ENCODE assay signal across 8 mouse cellular contexts in the genomic region with DNA sequence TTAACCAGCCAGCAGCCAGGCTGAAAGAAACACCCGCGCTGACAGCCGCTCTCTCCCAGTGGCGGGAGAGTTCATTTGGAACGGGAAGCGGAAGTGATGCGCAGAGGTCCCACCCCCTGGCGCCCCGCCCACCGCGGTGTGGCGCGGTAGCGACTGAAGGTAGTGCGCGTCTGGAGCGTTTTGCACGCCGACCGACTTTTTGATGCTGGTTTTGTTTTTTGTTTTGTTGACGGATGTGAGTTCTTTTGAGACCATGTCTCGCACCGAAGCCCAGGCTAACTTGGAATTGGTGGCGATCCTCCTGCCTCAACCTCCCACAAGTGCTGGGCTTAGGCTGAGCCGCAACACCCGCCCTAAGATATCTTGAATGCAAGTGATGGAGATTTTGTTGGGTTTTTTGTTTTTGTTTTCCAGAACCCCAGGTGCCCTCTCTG. TPM values are rescaled to one million over a fixed set of nuclear protein-coding genes. Genes with fewer than 3 reads are reported as not detected.
DNase-seq lines count a peak whose midpoint lies in the region; ATAC-seq and TF ChIP-seq lines count a peak whose summit lies in the region.

A gene (minus strand): TSS at position 88 of the 434 bp plus-strand sequence.

- intact Hi-C loops in heart, adult 2 months (cut with DNase I) = loop anchor here (2.0 to 5.0 kb wide), 2 partner anchors 47 to 143 kb away; a partner anchor contains a TSS

- no peaks in the 10 kb centered on the region for H3K27me3 ChIP-seq in embryonic facial prominence, embryonic 13.5 days
- H3K27me3 ChIP-seq in heart, adult 2 months (ENCODE audit: control insufficient read depth, insufficient read depth, low read length) = no peaks in the 10 kb centered on the region
- no peaks in the 10 kb centered on the region for H3K27me3 ChIP-seq in limb, embryonic 14.5 days (ENCODE audit: control insufficient read depth, insufficient read depth, low read length)
- H3K27me3 ChIP-seq in midbrain, embryonic 16.5 days (ENCODE audit: control insufficient read depth, insufficient read depth, low read depth, low read length) = no peaks in the 10 kb centered on the region
- no peaks in the 10 kb centered on the region for H3K27me3 ChIP-seq in spleen, adult 2 months (ENCODE audit: control insufficient read depth, insufficient read depth, low read length)

- under 1% methylated on average over 26 of the region's 26 CpGs for WGBS in embryonic facial prominence, embryonic 13.5 days
- WGBS in heart, adult 2 months = under 1% methylated on average over 26 of the region's 26 CpGs
- under 1% methylated on average over 26 of the region's 26 CpGs for WGBS in limb, embryonic 14.5 days
- WGBS in midbrain, embryonic 16.5 days = under 1% methylated on average over 26 of the region's 26 CpGs
- 1% methylated on average over 26 of the region's 26 CpGs for WGBS in spleen, adult 2 months

- TF ChIP-seq CTCF in heart, adult 2 months (IDR thresholded peaks at IDR 0.05) = peak; percentile 28; the same call in 1 of the 2 replicates
- TF ChIP-seq CTCF in spleen, adult 2 months (IDR thresholded peaks at IDR 0.05; ENCODE audit: extremely low read depth, insufficient read depth, insufficient read length, insufficient replicate concordance) = no peak

- peak; percentile 93 for TF ChIP-seq POLR2A in heart, adult 2 months (IDR thresholded peaks at IDR 0.05; ENCODE audit: insufficient read depth, low read depth, low read length)
- TF ChIP-seq POLR2A in limb, embryonic 14.5 days (IDR thresholded peaks at IDR 0.05; ENCODE audit: borderline replicate concordance, extremely low read depth, insufficient read depth, insufficient read length) = peak; percentile 95
- peak; percentile 79; the same call in 1 of the 2 replicates for TF ChIP-seq POLR2A in spleen, adult 2 months (IDR thresholded peaks at IDR 0.05; ENCODE audit: low read depth, low read length)

- peak within 1 kb of the TSS; percentile 79 for H3K27ac ChIP-seq in embryonic facial prominence, embryonic 13.5 days
- peak within 1 kb of the TSS; percentile 75 for H3K27ac ChIP-seq in heart, adult 2 months
- peak within 1 kb of the TSS; percentile 62 for H3K27ac ChIP-seq in limb, embryonic 14.5 days (replicated peaks; ENCODE audit: low read depth, low read length)
- H3K27ac ChIP-seq in midbrain, embryonic 16.5 days (ENCODE audit: low read length) = peak within 1 kb of the TSS; percentile 93
- peak within 1 kb of the TSS; percentile 15; the same call in 1 of the 2 replicates for H3K27ac ChIP-seq in spleen, adult 2 months (ENCODE audit: insufficient read depth, low read length)

- H3K4me3 ChIP-seq in embryonic facial prominence, embryonic 13.5 days = peak within 1 kb of the TSS; percentile 72
- H3K4me3 ChIP-seq in heart, adult 2 months = peak within 1 kb of the TSS; percentile 83
- peak within 1 kb of the TSS; percentile 70 for H3K4me3 ChIP-seq in limb, embryonic 14.5 days (replicated peaks; ENCODE audit: low read length)
- peak within 1 kb of the TSS; percentile 65 for H3K4me3 ChIP-seq in midbrain, embryonic 16.5 days (ENCODE audit: low read depth, low read length)
- peak within 1 kb of the TSS; percentile 63 for H3K4me3 ChIP-seq in spleen, adult 2 months (ENCODE audit: extremely low read depth, insufficient read depth, insufficient read length)

- H3K79me2 ChIP-seq in heart, adult 2 months (replicated peaks; ENCODE audit: control insufficient read depth, insufficient read depth, low read length) = no peaks in the 10 kb centered on the region

- H3K9ac ChIP-seq in embryonic facial prominence, embryonic 13.5 days = peak within 1 kb of the TSS; percentile 79
- H3K9ac ChIP-seq in heart, adult 2 months (ENCODE audit: low read depth, low read length) = peak within 1 kb of the TSS; percentile 78
- peak within 1 kb of the TSS; percentile 68 for H3K9ac ChIP-seq in limb, embryonic 14.5 days (ENCODE audit: low read depth, low read length, severe bottlenecking)
- peak within 1 kb of the TSS; percentile 85 for H3K9ac ChIP-seq in midbrain, embryonic 16.5 days (ENCODE audit: low read depth, low read length)

- no peaks in the 10 kb centered on the region for H3K9me3 ChIP-seq in embryonic facial prominence, embryonic 13.5 days
- no peaks in the 10 kb centered on the region for H3K9me3 ChIP-seq in limb, embryonic 14.5 days (ENCODE audit: control insufficient read depth, low read length)
- H3K9me3 ChIP-seq in midbrain, embryonic 16.5 days (replicated peaks; ENCODE audit: control insufficient read depth, low read length, poor library complexity, severe bottlenecking) = no peaks in the 10 kb centered on the region

- peak; percentile 92 for DNase-seq in A20 (ENCODE audit: low read depth, low spot score)
- peak; percentile 62 to 71 for DNase-seq in adrenal gland, postnatal 4 days (ENCODE audit: low spot score in 2 of 2)
- peak; percentile 89 to 94 for DNase-seq in heart, adult 2 months
- DNase-seq in kidney, adult 8-10 months = peak; percentile 78 to 88
- peak; percentile 87 for DNase-seq in limb, embryonic 14.5 days (ENCODE audit: low spot score)
- peak; percentile 63 to 83 for DNase-seq in spleen, adult 2 months (ENCODE audit: low read depth in 1 of 2, low spot score in 2 of 2)

- H3K4me1 ChIP-seq in embryonic facial prominence, embryonic 13.5 days = peaks cover 13% of the 10 kb centered on the region
- H3K4me1 ChIP-seq in heart, adult 2 months (ENCODE audit: control insufficient read depth, insufficient read depth, low read length) = peaks cover 2% of the 10 kb centered on the region; the same call in 1 of the 2 replicates
- peaks cover 4% of the 10 kb centered on the region; the same call in 1 of the 2 replicates for H3K4me1 ChIP-seq in limb, embryonic 14.5 days (ENCODE audit: control insufficient read depth, insufficient read depth, low read length)
- H3K4me1 ChIP-seq in midbrain, embryonic 16.5 days (ENCODE audit: control insufficient read depth, insufficient read depth, low read length) = 0 out of 2 replicates have a peak, but pooled peaks cover 6% of the 10 kb centered on the region
- peaks cover 2% of the 10 kb centered on the region; the same call in 1 of the 2 replicates for H3K4me1 ChIP-seq in spleen, adult 2 months (ENCODE audit: control insufficient read depth, insufficient read depth, insufficient read length)

- H3K4me2 ChIP-seq in embryonic facial prominence, embryonic 13.5 days = peak within 1 kb of the TSS; percentile 88
- H3K4me2 ChIP-seq in limb, embryonic 14.5 days (replicated peaks; ENCODE audit: low read depth, low read length, severe bottlenecking) = peak within 1 kb of the TSS; percentile 89
- H3K4me2 ChIP-seq in midbrain, embryonic 16.5 days (ENCODE audit: low read length) = peak within 1 kb of the TSS; percentile 58

- TF ChIP-seq EP300 in heart, adult 2 months (IDR thresholded peaks at IDR 0.05; ENCODE audit: insufficient read depth, low read depth, low read length) = 0 out of 2 replicates have a peak, but pooled peaks have one; percentile 25

- ATAC-seq in embryonic facial prominence, embryonic 13.5 days (ENCODE audit: insufficient number of reproducible peaks, insufficient read depth, low FRiP score, low TSS enrichment, low read depth) = peak; percentile 76
- ATAC-seq in limb, embryonic 14.5 days (ENCODE audit: low FRiP score, low read depth) = peak; percentile 89
- ATAC-seq in midbrain, embryonic 16.5 days = peak; percentile 95

- H3K36me3 ChIP-seq in embryonic facial prominence, embryonic 13.5 days = peaks cover 21% of the 10 kb centered on the region; the same call in 1 of the 2 replicates
- no peaks in the 10 kb centered on the region for H3K36me3 ChIP-seq in heart, adult 2 months (ENCODE audit: control insufficient read depth, insufficient read depth, low read length)
- peaks cover 18% of the 10 kb centered on the region for H3K36me3 ChIP-seq in limb, embryonic 14.5 days (ENCODE audit: control insufficient read depth, insufficient read depth, low read length)
- no peaks in the 10 kb centered on the region for H3K36me3 ChIP-seq in midbrain, embryonic 16.5 days (ENCODE audit: control insufficient read depth, insufficient read depth, low read length)
- no peaks in the 10 kb centered on the region for H3K36me3 ChIP-seq in spleen, adult 2 months (ENCODE audit: control insufficient read depth, insufficient read depth, low read length)

RNA-seq across cellular contexts. Expression of the gene that starts here (rescaled TPM):
- 10 to 100 TPM; 14.9 to 18.6 TPM for total RNA-seq in adrenal gland, postnatal 4 days (2021)
- polyA plus RNA-seq in embryonic facial prominence, embryonic 13.5 days (2015; fragmentation: Nextera tagmentation; extraction: Ambion mirVana) = 43.1 and 44.6 TPM in 2 replicates
- 1 to 10 TPM; 2.3 TPM for total RNA-seq in heart, adult 2 months (2021)
- polyA plus RNA-seq in heart, adult 2 months (2012; rRNA removed) = 1.1 and 2.8 TPM in 2 replicates
- 27.4 and 32.5 TPM in 2 replicates for polyA plus RNA-seq in limb, embryonic 14.5 days (2012; rRNA removed)
- polyA plus RNA-seq in limb, embryonic 14.5 days (2014; fragmentation: Nextera tagmentation; extraction: Ambion mirVana) = 33.5 and 34.1 TPM in 2 replicates
- polyA plus RNA-seq in midbrain, embryonic 16.5 days (2015; fragmentation: Nextera tagmentation; extraction: Ambion mirVana) = 21.4 and 22.9 TPM in 2 replicates
- polyA plus RNA-seq in spleen, adult 2 months (2012; rRNA removed) = 2.9 and 4.4 TPM in 2 replicates

Comparison
In these comparisons a context has a peak if more than half of its experiments do, and no peak if none do; other contexts are left out.
1. Peak in every context shown above with its lines: DNase-seq, ATAC-seq, H3K4me3 ChIP-seq and H3K27ac ChIP-seq.
2. RNA of the gene that starts here (total RNA-seq): 14.9 to 18.6 TPM in adrenal gland, postnatal 4 days; 2.3 TPM in heart, adult 2 months; every median in the first group is over 4 times any median in the second.
3. H3K27ac ChIP-seq: peak in every context shown above with its lines; median percentile 93 in midbrain, embryonic 16.5 days; 79 in embryonic facial prominence, embryonic 13.5 days; 75 in heart, adult 2 months; 62 in limb, embryonic 14.5 days; 15 in spleen, adult 2 months.